Mouse (Mus musculus): ENCODE measurements around the gene Trim62. TPM values are rescaled to one million over a fixed set of nuclear protein-coding genes. Genes with fewer than 3 reads are reported as not detected.

Gene Trim62
- polyA plus RNA-seq, 1 experiment = 11.2 TPM

DNA sequence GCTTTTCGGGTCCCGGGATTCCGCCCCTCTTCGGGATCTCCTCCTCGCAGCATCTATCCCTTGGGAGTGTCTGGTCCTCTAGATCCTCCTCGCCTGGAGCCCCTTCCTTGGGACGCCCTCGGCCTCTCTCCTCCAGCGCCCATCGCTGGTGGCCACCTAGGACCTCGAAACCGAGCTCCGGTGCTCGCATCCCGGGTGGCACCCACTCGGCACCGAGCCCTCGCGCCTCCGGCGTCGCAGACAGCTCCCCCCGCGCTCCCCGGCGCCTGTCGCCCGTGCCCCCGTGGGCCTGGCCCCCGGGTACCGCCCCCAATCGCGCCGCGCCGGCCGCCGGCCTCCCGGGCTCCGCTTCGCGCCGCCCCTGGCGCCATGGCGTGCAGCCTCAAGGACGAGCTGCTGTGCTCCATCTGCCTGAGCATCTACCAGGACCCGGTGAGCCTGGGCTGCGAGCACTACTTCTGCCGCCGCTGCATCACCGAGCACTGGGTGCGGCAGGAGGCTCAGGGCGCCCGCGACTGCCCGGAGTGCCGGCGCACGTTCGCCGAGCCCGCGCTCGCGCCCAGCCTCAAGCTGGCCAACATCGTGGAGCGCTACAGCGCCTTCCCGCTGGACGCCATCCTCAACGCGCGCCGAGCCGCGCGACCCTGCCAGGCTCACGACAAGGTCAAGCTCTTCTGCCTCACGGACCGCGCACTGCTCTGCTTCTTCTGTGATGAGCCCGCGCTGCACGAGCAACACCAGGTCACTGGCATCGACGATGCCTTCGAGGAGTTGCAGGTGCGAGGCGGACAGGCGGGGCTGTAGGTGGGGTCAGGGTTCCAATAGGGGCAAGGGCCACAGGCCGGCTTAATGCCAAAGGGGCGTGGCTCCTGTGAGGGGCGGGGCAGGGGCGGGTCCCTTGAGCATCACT, 676 bp downstream of the Trim62 start:
- Histone ChIP-seq H3K4me1 (ENCODE audit: control insufficient read depth, insufficient read depth, low read length) (no peaks in the 10 kb centered on the region), H3K4me3 (ENCODE audit: insufficient read depth, low read length) (peak overlapping the region; percentile 76), H3K27ac (ENCODE audit: insufficient read depth, low read length) (peak overlapping the region; percentile 61; the same call in 1 of the 2 replicates)
- TF ChIP-seq CTCF (IDR thresholded peaks at IDR 0.05; ENCODE audit: extremely low read depth, insufficient read depth, low read length) (no peak), POLR2A (IDR thresholded peaks at IDR 0.05; ENCODE audit: extremely low read depth, insufficient read depth, low read length) (no peak)

DNA sequence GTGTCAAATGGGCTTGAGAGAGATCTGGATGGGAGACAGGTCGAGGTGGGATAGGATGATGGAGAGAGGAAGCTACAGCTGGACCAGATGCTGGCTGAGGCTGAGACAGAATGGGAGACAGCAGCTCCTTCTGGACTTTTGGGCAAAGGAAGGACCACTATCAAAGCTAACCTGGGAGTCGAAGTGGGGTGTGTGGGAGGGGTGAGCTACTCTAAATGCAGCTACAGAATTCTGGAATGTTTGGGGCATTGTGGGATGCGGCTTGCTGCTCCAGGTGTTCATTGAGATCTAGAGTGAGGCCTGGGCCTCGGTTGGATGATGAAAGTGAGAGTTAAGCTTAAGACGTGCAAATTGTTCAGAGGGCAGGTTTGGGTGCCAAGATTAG, 1.3 kb downstream of the Trim62 start:
- no peak overlapping the region for H3K27ac ChIP-seq (ENCODE audit: insufficient read depth, low read length)
- peak overlapping the region; percentile 76 for H3K4me3 ChIP-seq (ENCODE audit: insufficient read depth, low read length)
- H3K4me1 ChIP-seq (ENCODE audit: control insufficient read depth, insufficient read depth, low read length) = no peaks in the 10 kb centered on the region
- TF ChIP-seq POLR2A (IDR thresholded peaks at IDR 0.05; ENCODE audit: extremely low read depth, insufficient read depth, low read length) = no peak
- no peak for TF ChIP-seq CTCF (IDR thresholded peaks at IDR 0.05; ENCODE audit: extremely low read depth, insufficient read depth, low read length)

DNA sequence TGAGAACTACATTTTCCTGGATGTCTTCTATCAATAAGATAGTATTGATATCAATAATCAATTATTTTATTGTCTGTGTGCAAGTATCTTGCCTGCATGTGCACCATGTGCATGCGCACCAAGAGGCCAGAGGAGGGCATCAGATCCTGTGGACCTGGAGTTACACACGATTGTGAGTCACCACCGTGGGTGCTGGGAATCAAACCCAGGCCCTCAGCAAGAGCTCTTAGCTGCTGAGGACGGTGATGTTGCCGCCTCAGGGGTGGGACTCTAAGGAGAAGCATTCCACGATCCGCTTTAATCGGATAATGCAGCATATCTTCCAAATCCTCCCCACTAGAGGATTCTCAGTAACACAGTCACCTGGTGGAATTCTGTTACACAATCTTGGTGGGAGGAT, 2.2 kb downstream of the Trim62 start:
- Histone ChIP-seq H3K27ac (ENCODE audit: insufficient read depth, low read length) (no peak overlapping the region), H3K4me3 (ENCODE audit: insufficient read depth, low read length) (no peak overlapping the region; the same call in 1 of the 2 replicates), H3K4me1 (ENCODE audit: control insufficient read depth, insufficient read depth, low read length) (peaks cover 3% of the 10 kb centered on the region; the same call in 1 of the 2 replicates)
- TF ChIP-seq CTCF (IDR thresholded peaks at IDR 0.05; ENCODE audit: extremely low read depth, insufficient read depth, low read length) = no peak
- TF ChIP-seq POLR2A (IDR thresholded peaks at IDR 0.05; ENCODE audit: extremely low read depth, insufficient read depth, low read length) = no peak

DNA sequence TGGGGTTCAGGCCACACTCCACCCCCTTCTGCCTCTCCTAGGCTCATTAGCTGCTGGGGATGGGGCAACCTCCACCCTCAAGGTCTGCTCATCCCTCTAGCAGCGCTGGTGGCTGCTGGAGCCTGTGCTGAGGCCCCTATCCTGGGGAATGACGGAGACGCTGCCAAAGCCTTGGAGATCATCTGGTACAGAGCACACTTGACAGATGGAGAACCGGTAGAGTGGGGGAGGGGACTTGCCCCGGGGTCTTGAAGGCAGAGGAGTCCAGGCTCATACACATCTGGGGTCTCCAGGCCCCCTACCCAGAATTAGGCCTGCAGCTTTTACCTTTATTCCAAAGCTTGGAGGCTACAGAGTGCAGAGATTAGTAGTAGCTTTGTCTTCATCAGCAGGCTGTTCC, 3.2 kb downstream of the Trim62 start:
- TF ChIP-seq CTCF (IDR thresholded peaks at IDR 0.05; ENCODE audit: extremely low read depth, insufficient read depth, low read length) (no peak), POLR2A (IDR thresholded peaks at IDR 0.05; ENCODE audit: extremely low read depth, insufficient read depth, low read length) (no peak)
- Histone ChIP-seq H3K4me3 (ENCODE audit: insufficient read depth, low read length) (no peak overlapping the region), H3K4me1 (ENCODE audit: control insufficient read depth, insufficient read depth, low read length) (peaks cover 5% of the 10 kb centered on the region), H3K27ac (ENCODE audit: insufficient read depth, low read length) (no peak overlapping the region)

DNA sequence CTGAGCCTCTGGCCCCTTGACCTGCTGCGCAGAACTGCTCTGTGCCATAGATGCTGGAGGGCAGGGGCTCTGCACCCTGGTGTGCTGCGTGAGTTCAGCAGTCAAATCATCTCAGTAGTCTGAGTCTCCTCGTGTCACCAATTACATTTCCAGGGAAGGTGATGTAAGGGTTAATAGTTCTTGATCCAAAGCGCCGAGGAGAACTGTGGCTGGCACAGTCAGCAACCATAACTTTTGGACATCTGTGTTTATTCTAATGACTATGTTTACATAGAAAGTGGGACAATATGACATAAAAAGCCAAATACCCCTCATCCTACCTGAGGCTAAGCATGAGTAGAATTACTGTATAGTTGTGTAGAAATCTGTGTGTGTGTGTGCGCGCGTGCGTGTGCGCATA, 3.6 kb downstream of the Trim62 start:
- no peak overlapping the region for H3K4me3 ChIP-seq (ENCODE audit: insufficient read depth, low read length)

GRCm38 (mm10) chr4:128887641-128888091, 4.3 kb downstream of the Trim62 start:
- TF ChIP-seq POLR2A (IDR thresholded peaks at IDR 0.05; ENCODE audit: extremely low read depth, insufficient read depth, low read length) = no peak
- TF ChIP-seq CTCF (IDR thresholded peaks at IDR 0.05; ENCODE audit: extremely low read depth, insufficient read depth, low read length) = no peak
- no peak overlapping the region for H3K27ac ChIP-seq (ENCODE audit: insufficient read depth, low read length)
- no peak overlapping the region for H3K4me3 ChIP-seq (ENCODE audit: insufficient read depth, low read length)
- peaks cover 5% of the 10 kb centered on the region for H3K4me1 ChIP-seq (ENCODE audit: control insufficient read depth, insufficient read depth, low read length)

More for the DNA sequence above, 3.6 kb downstream of the Trim62 start:
- Histone ChIP-seq H3K4me1 (ENCODE audit: control insufficient read depth, insufficient read depth, low read length) (peaks cover 5% of the 10 kb centered on the region), H3K27ac (ENCODE audit: insufficient read depth, low read length) (no peak overlapping the region)
- no peak for TF ChIP-seq CTCF (IDR thresholded peaks at IDR 0.05; ENCODE audit: extremely low read depth, insufficient read depth, low read length)
- TF ChIP-seq POLR2A (IDR thresholded peaks at IDR 0.05; ENCODE audit: extremely low read depth, insufficient read depth, low read length) = no peak

DNA sequence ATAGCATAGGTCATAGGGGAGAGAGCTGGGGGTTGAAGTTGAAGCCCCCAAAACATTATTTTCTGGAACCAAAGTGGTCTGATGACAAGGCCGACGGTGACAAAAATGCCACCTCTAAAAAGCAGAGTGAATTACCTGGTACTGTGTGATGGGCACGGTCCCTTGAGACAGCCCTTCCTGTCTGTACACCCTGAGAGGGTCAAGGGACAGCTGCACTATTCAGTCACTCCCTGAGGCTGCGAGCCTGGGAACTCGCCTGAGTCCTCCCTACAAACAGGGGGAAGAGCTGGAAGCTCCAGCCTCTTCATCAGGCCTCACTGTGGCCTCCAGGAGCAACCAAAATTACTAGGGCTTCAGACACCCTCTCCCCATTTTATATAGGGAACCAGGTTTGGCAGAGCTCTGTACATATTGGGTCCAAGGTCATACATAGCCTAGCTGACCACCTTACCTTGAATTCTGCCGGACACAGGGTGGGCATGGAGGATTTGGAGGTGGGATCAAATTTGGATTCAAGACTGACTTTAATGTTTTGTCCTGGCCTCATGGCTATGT, 5.1 kb downstream of the Trim62 start:
- no peak for TF ChIP-seq CTCF (IDR thresholded peaks at IDR 0.05; ENCODE audit: extremely low read depth, insufficient read depth, low read length)
- no peak overlapping the region for H3K4me3 ChIP-seq (ENCODE audit: insufficient read depth, low read length)
- H3K27ac ChIP-seq (ENCODE audit: insufficient read depth, low read length) = no peak overlapping the region
- H3K4me1 ChIP-seq (ENCODE audit: control insufficient read depth, insufficient read depth, low read length) = peaks cover 5% of the 10 kb centered on the region

- Histone ChIP-seq H3K4me3 (ENCODE audit: insufficient read depth, low read length) (no peak overlapping the region), H3K4me1 (ENCODE audit: control insufficient read depth, insufficient read depth, low read length) (peaks cover 5% of the 10 kb centered on the region), H3K27ac (ENCODE audit: insufficient read depth, low read length) (no peak overlapping the region)
- TF ChIP-seq POLR2A (IDR thresholded peaks at IDR 0.05; ENCODE audit: extremely low read depth, insufficient read depth, low read length) = no peak
- no peak for TF ChIP-seq CTCF (IDR thresholded peaks at IDR 0.05; ENCODE audit: extremely low read depth, insufficient read depth, low read length)
Observed at GRCm38 (mm10) chr4:128889752-128890630, 6.6 kb downstream of the Trim62 start.

DNA sequence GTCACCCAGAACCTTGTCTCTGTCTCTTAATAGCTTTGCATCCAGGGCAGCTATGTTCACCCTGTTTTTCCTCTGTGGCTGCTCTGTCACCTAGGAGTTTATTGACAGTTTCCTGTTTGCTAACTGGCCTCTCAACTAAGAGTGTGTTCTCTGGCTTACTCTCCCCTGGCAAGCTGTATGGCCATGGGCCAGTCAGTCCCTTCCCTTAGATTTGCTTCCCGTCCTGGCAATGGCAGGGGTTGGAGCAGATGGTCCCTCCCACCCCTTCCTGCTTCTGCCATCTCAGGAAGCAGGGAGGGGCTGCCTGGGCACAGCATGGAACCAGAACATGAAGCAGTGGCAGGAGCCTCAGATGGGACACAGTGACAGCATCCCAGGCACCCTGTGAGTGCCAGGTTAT, 7.8 kb downstream of the Trim62 start:
- H3K27ac ChIP-seq (ENCODE audit: insufficient read depth, low read length) = no peak overlapping the region
- H3K4me3 ChIP-seq (ENCODE audit: insufficient read depth, low read length) = no peak overlapping the region
- TF ChIP-seq POLR2A (IDR thresholded peaks at IDR 0.05; ENCODE audit: extremely low read depth, insufficient read depth, low read length) (no peak), CTCF (IDR thresholded peaks at IDR 0.05; ENCODE audit: extremely low read depth, insufficient read depth, low read length) (no peak)
- peaks cover 5% of the 10 kb centered on the region for H3K4me1 ChIP-seq (ENCODE audit: control insufficient read depth, insufficient read depth, low read length)
